Mouse (Mus musculus) thymus, adult 18-20 months (tissue): Measurements from ENCODE around the gene Tcf20.
"Not testable (repeated sequence)": the region's sequence is repeated elsewhere in the genome, so short reads cannot be mapped to it uniquely, and the experiment has no call there.

ENCODE experiments used
- DNase-seq, 2 experiments: peaks; one replicate each; pipeline ENCODE4 v3.0.0; 2022; ENCODE audit warnings: mixed read lengths in 2 of 2

Tcf20 gene

DNA sequence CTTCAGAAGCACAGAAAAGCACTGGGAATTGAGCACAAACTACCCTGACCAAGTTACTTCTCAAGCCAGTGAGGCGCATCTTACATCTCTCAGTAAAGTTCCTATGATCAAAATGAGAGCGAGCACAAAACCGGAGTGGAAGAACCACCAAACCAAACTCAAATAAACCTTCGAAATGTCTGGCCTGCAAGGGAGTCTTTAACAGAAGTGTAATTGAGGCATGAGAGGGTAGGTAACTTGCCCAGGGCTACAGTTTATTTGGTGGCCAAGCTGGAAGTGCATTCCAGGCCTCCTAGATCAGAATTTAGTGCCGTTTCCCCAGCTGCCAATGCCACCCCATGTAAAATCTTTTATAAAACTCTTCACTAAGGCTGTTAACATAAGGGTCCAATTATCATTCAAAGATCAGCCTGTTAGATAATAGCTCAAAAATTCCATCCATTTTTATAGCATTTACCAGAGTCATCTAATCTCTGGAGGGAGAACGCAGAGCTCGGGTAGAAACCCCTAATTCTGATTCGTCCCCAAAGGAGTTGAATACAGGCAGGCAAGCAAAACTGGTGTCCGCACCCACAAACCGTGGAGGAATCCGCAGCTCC lies 89.4 kb downstream of the Tcf20 start:
- no peak for DNase-seq

DNA sequence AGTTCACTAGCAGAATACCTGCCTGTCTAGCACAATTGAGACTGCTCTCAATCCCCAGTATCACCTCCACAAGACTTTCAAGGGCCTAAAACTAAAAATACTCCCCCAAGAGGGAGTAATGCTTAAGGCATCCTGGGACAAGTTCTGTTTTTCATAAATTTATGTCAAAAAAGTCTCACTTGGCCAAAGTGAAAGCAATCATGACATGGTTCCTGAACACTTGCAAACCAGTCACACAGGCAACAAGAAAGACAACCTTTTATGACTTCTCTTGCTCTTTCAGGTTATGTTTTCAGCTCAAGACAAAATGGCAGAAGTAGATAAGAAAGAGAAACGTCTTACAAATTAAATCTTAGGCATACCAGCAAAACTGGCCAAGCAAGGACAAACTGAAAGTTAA lies 91.3 kb downstream of the Tcf20 start:
- DNase-seq: no peak

DNA sequence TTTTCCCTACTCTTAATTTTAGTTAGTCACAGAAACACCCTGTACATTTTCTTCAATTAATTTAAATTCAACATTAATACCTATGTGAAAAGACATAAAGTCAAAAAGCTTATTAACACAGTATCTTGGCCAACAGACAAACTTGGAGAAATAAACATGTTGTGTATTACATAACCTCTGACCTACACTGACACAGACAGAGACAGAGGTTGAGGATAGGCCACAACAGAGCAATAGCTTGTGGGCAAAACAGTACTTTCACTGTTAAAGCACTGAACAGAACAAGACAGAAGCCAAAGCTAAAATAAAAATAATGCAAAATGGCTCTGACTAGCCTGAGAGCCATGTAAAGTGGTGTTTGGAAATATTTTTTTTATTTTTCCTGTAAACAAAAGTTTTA lies 97.2 kb downstream of the Tcf20 start:
- DNase-seq: no peak

DNA sequence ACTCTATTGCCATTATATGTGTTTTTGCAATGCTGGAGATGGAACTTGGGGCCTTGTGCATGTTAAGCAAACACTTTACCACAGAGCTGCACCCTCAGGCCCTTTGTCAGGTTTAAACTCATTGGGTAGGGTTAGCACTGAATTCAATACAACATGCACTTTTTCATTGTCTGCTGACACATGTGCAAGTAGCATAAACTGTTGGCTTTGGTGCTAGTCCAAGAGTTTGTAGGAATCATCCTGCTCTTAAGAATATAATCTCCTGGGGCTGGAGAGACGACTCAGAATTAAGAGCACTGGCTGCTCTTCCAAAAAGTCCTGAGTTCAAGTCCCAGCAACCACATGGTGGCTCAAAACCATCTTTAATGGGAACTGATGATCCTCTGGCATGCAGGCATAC lies 98.2 kb downstream of the Tcf20 start:
- DNase-seq: no peak

DNA sequence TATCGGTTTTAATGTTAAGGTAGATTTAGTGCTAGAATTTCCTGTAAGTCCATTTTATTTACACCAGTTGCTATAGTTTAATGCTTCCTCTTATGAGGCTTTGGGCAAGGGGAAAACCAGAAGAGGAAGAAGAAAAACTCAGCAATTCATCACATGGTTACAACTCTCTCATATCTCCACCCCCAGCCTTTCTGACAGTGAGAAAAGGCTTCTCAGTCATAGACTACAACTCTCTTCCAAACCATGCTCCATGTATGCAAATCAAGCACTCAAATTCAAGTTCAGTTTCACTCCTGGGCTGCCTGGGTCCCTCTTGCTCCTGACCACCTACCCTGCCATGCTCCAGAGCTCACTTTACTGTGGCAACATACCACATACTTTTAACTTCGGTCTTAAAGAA lies 99.2 kb downstream of the Tcf20 start:
- no peak for DNase-seq

DNA sequence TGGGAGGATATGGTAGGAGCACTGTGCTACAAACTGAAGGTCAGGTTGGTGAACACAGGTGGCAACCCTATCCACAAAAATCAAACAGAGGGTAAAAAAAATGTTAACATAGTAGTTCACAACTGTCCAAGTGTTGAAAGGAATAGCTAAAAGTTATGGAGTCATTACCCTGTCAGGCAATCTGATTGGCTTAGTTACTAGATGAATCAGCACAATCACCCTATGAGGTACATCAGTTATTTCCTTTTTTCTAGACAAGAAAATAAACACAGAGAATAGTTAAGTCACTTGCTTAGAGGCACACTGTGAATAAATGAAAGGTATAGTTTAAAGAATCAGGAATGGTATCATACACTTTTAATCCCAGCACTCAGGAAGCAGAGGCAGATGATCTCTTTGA lies 110.4 kb downstream of the Tcf20 start:
- no peak for DNase-seq

DNA sequence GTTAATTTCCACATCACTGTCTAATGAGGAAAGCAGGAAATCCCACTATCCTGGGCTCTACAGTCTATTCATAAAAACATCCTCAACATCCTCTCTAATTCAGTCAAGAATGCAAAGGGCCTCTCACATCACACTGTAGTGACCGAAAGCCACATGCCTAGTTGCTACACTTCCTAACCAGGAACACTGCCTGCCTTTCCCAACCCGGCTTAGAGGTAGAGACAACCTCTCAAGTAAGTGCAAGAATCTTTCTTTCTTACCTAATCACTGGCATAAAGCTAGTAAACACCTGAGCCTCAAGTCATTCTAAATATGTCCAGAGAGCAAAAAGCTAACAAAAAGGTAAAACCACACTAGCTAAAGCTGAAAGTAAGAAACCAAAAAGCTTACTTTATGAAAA lies 110.8 kb downstream of the Tcf20 start:
- DNase-seq: no peak

DNA sequence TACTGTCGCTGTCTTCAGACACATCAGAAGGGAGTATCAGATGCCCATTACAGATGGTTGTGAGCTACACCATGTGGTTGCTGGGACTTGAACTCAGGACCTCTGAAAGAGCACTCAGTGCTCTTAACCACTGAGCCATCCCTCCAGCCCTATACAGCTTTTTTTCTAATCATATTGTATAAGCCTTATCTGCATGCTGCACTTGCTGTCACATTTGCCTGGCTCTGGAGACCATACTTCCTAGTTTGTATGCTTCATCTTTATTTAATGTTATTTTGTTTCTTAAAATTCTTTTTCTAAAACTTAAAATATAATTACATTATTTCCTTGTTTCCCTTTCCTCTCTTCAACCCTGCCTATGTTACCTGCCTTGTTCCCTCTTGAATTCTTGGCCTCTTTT lies 115.6 kb downstream of the Tcf20 start:
- no peak for DNase-seq

DNA sequence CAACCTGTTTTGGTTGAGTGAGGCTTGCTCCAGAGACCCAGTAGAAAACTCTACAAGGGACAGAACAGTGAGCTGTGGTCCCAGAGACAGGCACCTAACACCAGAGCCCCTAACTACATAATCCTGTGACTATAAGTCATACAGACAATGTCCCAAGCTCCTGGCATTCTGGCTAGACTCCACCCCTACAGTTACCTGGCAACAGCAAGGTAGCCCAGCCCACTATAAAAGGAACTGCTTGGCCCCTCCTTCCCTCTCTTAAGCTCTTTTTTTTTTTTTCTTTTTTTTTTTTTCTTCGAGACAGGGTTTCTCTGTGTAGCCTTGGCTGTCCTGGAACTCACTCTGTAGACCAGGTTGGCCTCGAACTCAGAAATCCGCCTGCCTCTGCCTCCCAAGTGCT lies 121.4 kb downstream of the Tcf20 start:
- not testable (repeated sequence) for DNase-seq

DNA sequence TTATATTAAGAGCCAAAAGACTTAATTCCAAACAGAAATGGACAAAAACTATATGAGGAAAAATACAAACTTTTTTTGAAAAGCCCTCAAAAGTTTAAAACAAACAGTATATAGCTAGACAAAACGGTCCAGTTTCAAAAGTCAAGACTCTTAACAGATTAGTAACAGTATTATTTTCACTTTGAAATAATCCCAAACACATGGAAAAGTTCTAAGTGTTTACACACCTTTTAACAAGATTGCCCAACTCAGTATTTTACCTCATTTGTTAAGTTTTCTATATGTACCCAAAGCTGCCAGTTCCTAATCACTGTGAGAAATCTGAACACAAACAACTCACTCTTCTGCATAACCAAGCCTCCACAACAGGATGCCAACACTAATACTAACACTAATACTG lies 124.0 kb downstream of the Tcf20 start:
- no peak for DNase-seq

DNA sequence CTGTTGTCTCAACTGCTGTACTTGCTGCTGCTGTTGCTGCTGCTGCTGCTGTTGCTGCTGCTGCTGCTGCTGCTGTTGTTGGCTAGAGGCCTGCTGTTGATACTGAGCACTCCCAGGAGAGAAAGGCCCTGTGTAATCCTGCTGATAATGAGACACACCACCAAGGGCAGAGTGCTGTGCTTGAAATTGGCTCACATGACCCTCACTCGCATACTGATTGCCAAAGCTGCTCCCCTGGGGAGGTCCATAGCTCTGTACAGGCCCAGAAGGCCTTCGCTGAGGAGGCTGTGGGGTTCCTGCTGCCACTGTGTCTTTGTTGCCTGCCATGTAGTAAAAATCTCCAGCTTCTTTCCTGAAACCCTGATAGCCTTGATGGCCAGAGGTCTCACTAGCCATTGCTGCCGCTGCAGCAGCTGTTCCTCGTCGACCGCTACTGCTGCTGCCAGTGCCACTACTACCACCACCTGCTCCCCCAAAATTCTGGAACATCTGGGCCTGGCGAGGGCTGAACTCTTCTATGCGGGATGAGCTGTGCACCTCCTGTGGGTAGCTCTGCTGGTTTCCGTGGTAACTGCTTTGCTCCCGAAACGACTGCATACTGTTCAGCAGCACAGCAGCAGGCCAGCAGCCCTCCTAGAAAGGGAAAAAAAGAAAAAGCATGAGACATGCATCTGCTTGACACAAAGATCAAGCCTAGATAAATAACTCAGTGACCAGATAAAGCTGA lies 130.9 kb downstream of the Tcf20 start:
- no peak for DNase-seq

DNA sequence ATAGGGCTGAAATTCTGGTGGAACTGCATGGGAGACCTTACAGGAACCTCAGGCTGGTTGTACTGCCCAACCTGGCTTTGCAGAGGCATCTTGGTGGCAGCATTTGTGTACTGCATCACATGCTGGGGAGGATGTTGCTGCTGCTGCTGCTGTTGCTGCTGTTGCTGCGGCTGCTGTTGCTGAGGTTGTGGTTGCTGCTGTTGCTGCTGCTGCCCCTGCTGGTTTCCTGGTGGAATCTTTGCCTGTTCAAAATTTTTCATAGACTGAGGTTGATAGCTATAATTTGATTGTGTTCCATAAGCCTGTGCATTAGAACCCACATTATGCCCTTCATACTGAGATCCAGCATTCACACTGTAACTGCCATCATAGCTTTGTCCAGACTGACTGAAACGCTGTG lies 131.6 kb downstream of the Tcf20 start:
- no peak for DNase-seq

DNA sequence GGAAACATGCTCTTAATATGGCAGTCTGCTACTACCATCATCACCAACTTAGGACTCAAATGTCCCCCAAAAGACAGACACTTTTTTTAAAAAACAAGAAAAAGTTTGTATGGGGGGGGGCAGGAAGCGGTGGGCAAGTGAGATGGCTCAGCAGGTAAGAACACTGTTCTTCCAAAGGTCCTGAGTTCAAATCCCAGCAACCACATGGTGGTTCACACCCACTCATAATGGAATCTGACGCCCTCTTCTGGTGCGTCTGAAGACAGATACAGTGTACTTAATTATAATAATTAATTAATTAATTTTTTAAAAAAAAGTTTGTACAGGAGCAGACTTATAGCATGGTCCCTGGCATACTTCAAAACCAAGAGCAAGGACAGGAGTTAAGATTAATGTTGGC lies 148.5 kb downstream of the Tcf20 start:
- DNase-seq: no peak

DNA sequence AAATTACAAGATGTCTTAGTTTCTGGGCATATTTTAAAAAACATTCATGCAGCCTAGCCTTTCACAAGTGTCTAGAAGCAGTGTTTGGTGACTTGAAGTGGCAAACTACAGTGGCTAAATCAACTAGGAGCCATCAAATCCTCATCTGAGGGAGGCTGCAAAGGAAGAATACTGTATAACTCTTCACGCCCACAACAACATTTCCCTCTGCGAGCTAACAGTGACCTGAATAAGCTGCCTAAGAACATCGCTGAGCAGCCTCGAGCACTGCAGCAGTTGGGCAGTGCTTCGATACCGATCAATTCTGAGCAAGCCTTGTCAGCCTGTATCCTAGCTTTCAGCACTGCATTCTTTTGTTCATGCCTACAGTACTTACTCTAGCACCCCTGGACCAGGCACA lies 157.8 kb downstream of the Tcf20 start:
- no peak for DNase-seq

DNA sequence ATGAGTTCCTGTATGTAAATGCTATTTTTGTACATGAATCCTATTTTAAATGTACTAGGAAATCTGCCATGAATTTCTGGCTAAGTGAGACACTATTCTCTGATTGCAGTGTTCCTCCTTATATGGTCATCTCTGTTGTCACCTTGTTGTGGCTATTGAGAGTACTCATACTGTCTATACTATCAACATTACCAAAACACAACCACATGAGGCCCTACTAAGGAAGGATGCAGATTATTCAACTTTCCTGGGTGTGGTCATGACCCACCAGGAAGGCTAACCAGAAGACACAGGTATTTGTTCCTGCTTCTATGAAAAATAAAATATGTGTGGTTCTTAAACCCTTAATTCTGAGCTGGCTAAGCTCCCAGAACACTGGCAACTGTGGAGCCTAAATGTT lies 161.8 kb downstream of the Tcf20 start:
- no peak for DNase-seq

DNA sequence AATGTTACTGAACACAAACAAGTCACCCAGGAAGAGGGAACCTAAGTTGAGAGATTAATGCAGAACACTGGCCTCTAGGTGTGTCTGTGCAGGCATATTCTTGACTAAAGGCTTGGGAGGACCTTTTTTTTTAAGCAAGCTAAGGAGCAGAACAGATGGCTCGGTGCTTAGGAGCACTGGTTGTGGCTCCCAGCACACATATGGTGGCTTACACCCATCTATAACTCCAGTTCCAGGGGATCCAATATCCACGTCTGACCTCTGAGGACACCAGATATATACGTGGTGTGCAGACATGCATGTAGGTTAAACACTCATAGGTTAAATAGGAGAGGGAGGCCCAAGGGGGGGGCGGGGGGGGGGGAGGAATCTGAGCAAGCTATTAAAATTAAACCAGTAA lies 165.3 kb downstream of the Tcf20 start:
- no peak for DNase-seq

DNA sequence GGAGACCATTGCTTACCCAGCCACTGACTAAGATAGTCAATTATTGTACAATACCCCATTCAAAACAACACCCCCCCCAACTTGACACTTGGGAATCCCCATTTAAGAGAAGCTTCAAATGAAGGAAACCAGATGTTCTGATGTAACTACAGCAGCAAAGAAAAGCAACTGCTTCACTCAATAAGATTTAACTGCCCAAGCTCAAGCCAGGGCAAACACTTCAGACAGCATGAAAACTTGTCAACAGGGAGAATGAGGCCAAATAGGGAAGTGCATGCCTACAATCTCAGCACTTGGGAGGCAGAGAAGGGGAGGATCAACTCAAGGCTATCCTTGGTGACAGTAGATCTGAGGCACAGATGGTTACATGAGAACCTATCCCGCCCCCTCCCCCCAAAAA lies 166.0 kb downstream of the Tcf20 start:
- DNase-seq: no peak

DNA sequence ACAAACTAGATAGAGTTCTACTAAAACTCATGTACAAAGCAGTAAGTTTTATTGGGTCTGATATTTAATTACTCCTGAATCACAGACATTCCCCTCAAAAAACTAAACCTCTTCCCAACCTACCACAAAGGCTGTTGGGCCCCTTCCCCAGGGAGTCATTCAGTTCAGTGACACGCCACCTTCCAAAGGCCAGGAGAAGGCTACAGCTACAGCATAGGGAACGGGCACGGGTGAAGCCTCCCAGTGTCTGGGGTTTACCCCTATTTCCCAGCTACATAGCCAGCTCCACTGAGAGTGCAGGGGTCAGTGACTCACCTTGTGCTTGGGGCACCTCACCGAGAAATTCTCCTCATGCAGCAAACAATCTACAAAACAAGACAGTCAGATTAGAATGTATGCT lies 172.4 kb downstream of the Tcf20 start:
- DNase-seq: no peak

DNA sequence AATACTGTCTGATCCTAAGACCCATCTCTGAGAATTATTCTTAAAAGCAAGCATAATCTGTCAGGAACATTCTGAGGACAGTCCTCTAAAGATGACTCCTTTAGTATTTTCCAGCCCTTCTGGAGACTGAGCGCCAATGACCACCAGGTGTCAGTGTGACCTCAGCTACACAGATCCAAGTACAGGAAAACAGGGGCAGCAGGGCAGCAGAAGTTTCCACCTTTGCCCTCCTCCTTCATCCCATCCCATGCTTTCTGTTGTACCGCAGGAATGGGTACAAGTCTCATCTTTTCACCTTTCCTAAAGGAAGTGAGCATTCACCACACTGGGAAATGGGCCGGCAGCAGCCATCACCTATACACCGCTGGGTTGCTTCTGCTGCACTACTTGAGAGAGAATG lies 172.9 kb downstream of the Tcf20 start:
- peak; percentile 14 to 23 for DNase-seq

DNA sequence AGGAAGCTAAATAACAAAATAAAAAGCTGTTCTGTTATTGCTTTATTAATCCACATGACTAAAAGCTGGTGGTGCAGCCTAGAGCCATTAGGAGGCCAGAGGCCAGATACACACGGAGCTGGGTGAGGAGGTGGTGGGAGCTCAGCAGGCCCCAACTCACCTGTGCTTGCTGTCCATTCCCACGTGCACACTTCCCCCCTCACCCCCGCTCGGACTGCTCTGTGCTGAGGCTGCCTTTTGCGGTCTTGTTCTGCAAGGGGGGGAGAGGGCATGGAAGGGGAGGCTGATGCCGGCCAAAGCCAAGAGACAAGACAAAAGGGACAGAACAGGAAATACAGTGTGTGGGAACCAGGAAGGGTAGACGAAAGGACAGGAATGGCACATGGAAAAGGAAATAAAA lies 173.4 kb downstream of the Tcf20 start:
- no peak for DNase-seq

DNA sequence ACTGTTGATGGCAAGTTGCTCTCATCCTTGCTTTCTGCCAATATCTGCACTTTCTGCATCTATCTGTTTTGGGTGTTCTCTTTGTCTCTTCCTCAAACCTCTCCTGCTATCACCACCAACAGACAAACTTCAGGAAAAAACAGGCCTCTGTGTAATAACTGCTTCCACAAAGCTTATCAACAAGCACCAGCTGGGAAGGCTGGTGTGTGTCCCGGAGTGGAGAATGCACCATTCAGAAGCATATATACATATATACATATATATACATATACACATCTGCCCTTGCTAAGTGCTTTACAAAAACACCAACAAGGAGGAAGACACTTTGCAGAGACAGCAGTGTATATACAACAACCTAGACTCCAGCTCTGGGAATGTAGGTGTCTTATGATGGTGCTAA lies 177.1 kb downstream of the Tcf20 start:
- DNase-seq: no peak

DNA sequence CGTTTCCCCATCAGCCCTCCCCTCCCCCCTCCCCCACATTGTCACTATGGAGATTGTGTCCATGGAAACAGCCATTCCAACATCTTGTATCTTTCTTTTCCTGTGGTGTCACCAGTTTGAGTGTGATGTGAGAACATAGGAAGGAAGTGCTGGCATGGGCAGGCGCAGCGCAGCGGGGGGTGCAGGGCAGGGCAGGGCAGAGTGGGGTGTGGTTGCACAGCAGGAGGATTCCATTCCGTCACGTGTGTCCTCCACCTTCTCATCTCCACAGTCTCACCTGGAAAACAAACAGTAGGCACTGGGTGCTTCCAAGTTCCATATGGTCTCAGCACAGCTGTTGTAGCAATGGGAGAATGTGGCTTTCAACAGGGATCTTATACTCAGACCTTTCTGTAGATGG lies 178.2 kb downstream of the Tcf20 start:
- DNase-seq: no peak

DNA sequence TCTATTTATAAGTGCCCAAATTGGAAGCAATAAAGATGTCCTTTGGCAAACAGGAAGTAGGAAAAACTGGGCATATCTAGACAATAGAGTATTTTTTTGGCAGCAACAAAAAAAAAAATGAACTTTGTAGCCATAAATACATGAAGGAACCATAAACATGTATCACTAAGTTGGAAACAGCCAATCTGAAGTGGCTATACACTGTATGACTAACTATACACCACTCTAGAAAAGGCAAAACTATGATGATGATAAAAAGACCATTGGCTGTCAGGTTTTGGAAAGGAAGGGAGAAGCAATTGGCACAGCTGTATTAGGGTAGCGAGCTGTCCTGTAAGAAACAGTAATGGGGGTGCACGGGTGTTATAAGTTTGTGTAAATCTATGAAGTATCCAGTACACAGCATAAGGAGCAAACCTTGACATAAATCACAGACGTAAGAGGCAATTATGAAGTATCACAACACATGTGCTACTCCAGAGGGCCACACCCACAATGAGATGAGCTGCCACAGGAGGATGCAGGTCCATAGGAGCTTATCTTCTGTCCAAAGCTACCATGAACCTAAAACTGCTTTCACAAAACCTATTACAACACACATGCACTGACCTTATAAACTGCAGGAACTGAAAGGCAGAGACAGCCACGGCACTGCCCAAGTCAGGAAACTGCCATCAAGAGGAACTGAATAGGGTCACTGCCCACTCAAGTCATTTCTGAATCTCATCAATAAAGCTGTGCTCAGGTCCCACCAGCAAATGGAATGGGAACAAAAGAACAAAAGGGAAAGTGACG lies 180.5 kb downstream of the Tcf20 start:
- DNase-seq: no peak
